Mouse (Mus musculus): ENCODE data around the gene Ehd2. TPM values are rescaled to one million over a fixed set of nuclear protein-coding genes. Genes with fewer than 3 reads are reported as not detected.

Ehd2 gene
- polyA plus RNA-seq, 1 experiment = 30.2 TPM

DNA sequence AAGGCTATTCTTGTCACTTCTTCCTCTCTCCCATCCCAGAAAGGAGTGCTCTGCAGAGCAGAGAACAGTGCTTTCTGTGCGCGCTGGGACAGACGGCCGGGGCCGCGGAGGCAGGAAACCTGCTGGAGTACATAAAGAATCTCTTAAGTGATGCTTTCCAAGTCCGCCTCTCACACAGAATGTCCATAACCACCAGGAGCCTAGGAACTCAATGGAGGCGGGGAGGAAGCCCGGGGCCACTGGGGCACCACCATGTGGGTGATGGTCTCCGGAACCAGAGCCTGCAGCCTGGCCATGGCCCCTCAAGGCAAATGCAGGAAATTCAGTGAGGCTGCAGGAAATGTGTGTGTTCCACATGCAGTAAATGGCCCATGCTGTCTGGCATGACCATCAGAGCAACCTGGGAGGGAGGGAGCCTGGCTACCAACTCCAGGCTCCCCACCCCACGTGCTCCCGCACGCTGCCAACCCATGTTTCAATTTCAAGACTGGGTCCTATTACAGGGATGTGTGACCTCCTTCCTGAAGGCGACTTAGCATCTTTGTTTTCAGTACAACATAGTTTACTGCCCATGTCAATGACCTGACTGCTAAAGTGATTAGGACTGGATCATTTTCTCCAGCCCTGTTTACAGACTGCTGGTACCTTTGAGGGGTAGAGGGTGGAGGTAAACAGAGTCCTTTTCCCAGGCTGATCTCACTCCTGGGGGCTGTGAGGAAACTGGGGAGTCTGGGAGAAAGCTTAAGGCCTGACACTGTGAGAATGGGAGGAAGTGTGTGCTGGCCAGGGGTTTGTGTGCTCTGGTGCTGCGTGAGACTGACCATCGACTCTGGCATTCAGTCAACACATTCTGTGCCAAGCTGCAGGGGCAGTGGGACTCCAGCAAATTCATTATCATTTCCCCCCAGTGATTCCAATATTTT, 33.7 kb downstream of the Ehd2 start:
- peak overlapping the region; percentile 8 for H3K27ac ChIP-seq (ENCODE audit: insufficient read depth, low read depth, low read length)
- DNase-seq = peak; percentile 45
- H3K36me3 ChIP-seq (ENCODE audit: control insufficient read depth, insufficient read depth, low read length) = no peaks in the 10 kb centered on the region; the same call in 1 of the 2 replicates
- H3K4me3 ChIP-seq (ENCODE audit: insufficient read depth, low read depth, low read length) = no peak overlapping the region
- no peak for TF ChIP-seq CTCF (conservative IDR thresholded peaks at IDR 0.05; ENCODE audit: insufficient read depth, insufficient read length, low read depth, low read length)
- TF ChIP-seq POLR2A (IDR thresholded peaks at IDR 0.05; ENCODE audit: low read depth, low read length) = no peak
- no peaks in the 10 kb centered on the region for H3K4me1 ChIP-seq (ENCODE audit: control insufficient read depth, insufficient read depth, low read length)
- no peaks in the 10 kb centered on the region for H3K27me3 ChIP-seq (replicated peaks; ENCODE audit: control insufficient read depth, insufficient read depth, low read length)
- 24% methylated on average over 16 of the region's 16 CpGs for WGBS

DNA sequence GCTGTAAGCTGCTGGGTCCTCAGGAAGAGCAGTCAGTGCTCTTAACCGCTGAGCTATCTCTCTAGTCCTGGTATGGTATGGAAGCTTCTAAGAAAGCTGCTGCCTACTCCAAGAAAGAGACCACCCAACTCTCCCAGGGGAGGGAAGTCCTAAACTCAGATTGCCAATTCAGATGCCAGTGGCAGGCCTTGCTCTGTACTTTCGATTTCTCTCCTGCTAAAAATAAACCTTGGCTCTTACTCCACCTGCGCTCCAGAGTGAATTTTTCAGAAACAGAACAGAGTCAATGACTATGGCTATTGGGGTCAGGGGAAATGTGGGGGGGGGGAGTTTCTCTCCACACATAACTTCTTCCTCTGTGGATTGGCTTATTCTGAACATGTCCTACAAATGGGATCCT, 35.7 kb downstream of the Ehd2 start:
- Histone ChIP-seq H3K36me3 (ENCODE audit: control insufficient read depth, insufficient read depth, low read length) (no peaks in the 10 kb centered on the region), H3K4me3 (ENCODE audit: insufficient read depth, low read depth, low read length) (no peak overlapping the region), H3K4me1 (ENCODE audit: control insufficient read depth, insufficient read depth, low read length) (no peaks in the 10 kb centered on the region), H3K27me3 (replicated peaks; ENCODE audit: control insufficient read depth, insufficient read depth, low read length) (no peaks in the 10 kb centered on the region), H3K27ac (ENCODE audit: insufficient read depth, low read depth, low read length) (no peak overlapping the region)
- 51% methylated on average over 3 of the region's 3 CpGs for WGBS
- TF ChIP-seq CTCF (conservative IDR thresholded peaks at IDR 0.05; ENCODE audit: insufficient read depth, insufficient read length, low read depth, low read length) (no peak), POLR2A (IDR thresholded peaks at IDR 0.05; ENCODE audit: low read depth, low read length) (no peak)
- peak; percentile 15 for DNase-seq

GRCm38 (mm10) chr7:15930543-15930942, 36.8 kb downstream of the Ehd2 start:
- Histone ChIP-seq H3K27ac (ENCODE audit: insufficient read depth, low read depth, low read length) (no peak overlapping the region), H3K4me3 (ENCODE audit: insufficient read depth, low read depth, low read length) (no peak overlapping the region), H3K27me3 (replicated peaks; ENCODE audit: control insufficient read depth, insufficient read depth, low read length) (no peaks in the 10 kb centered on the region), H3K4me1 (ENCODE audit: control insufficient read depth, insufficient read depth, low read length) (no peaks in the 10 kb centered on the region), H3K36me3 (ENCODE audit: control insufficient read depth, insufficient read depth, low read length) (no peaks in the 10 kb centered on the region)
- DNase-seq = no peak
- WGBS = 85% methylated on average over 2 of the region's 2 CpGs
- no peak for TF ChIP-seq CTCF (conservative IDR thresholded peaks at IDR 0.05; ENCODE audit: insufficient read depth, insufficient read length, low read depth, low read length)
- no peak for TF ChIP-seq POLR2A (IDR thresholded peaks at IDR 0.05; ENCODE audit: low read depth, low read length)

DNA sequence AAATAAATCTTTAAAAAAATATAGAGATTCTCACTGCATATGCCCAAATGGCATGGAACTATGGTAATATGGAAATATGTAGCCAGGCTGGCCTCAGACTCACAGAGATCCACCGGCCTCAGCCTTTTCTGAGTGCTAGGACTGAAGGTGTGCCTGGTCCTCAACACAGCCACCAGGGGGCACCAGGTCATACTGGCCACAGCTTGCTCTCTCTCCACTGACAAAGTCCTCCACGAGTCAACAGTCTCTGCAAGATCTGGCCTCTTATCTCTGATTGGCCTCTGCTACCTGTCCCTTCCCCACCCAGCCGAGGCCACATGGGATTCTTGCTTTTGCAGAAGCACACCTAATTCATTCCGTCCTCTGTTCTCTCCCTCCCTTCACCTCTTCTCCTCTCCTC, 37.5 kb downstream of the Ehd2 start:
- H3K36me3 ChIP-seq (ENCODE audit: control insufficient read depth, insufficient read depth, low read length) = no peaks in the 10 kb centered on the region
- peak; percentile 67 for DNase-seq
- 25% methylated on average over 4 of the region's 4 CpGs for WGBS
- no peak overlapping the region for H3K4me3 ChIP-seq (ENCODE audit: insufficient read depth, low read depth, low read length)
- no peaks in the 10 kb centered on the region for H3K27me3 ChIP-seq (replicated peaks; ENCODE audit: control insufficient read depth, insufficient read depth, low read length)
- no peak overlapping the region for H3K27ac ChIP-seq (ENCODE audit: insufficient read depth, low read depth, low read length)
- H3K4me1 ChIP-seq (ENCODE audit: control insufficient read depth, insufficient read depth, low read length) = no peaks in the 10 kb centered on the region
- peak; percentile 91 for TF ChIP-seq CTCF (conservative IDR thresholded peaks at IDR 0.05; ENCODE audit: insufficient read depth, insufficient read length, low read depth, low read length)
- TF ChIP-seq POLR2A (IDR thresholded peaks at IDR 0.05; ENCODE audit: low read depth, low read length) = no peak

DNA sequence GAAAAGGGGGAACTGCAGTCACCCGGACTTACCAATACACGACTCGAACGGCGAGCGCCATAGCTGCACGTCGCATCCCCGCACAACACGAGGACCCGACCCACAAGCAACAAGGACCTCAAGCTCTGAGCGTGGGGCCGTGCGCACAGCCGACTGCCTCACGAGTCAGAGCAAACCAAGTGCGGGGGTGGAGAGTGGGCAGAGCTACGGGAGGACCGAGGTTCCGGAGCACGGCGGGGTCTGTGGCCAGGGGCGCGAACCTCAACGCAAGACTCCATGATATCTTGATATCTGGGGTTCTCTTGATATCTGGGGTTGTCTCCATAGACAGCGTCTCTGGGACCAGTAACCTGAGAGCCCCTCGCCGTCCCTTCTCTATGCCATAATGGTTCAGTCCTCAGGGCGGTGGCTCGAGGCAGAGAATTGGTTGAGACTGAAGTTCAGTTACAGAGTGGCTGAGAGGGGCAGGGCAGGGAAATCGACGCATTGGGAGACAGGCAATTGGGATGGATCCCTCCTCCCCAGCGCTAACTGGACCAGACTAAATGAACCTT, 45.1 kb downstream of the Ehd2 start, which contains the start of gene Selenow:
Selenow (minus strand) TSS at position 183 of the 554 bp plus-strand sequence.
- under 1% methylated on average over 33 of the region's 33 CpGs for WGBS
- TF ChIP-seq CTCF (conservative IDR thresholded peaks at IDR 0.05; ENCODE audit: insufficient read depth, insufficient read length, low read depth, low read length) (no peak), POLR2A (IDR thresholded peaks at IDR 0.05; ENCODE audit: low read depth, low read length) (peak; percentile 88)
- Histone ChIP-seq H3K4me1 (ENCODE audit: control insufficient read depth, insufficient read depth, low read length) (peaks cover 4% of the 10 kb centered on the region; the same call in 1 of the 2 replicates), H3K27me3 (replicated peaks; ENCODE audit: control insufficient read depth, insufficient read depth, low read length) (no peaks in the 10 kb centered on the region), H3K36me3 (ENCODE audit: control insufficient read depth, insufficient read depth, low read length) (no peaks in the 10 kb centered on the region), H3K27ac (ENCODE audit: insufficient read depth, low read depth, low read length) (peak within 1 kb of the TSS; percentile 58), H3K4me3 (ENCODE audit: insufficient read depth, low read depth, low read length) (peak within 1 kb of the TSS; percentile 76)
- peak; percentile 90 for DNase-seq

GRCm38 (mm10) chr7:15921796-15922195, 45.6 kb downstream of the Ehd2 start:
- no peaks in the 10 kb centered on the region for H3K36me3 ChIP-seq (ENCODE audit: control insufficient read depth, insufficient read depth, low read length)
- H3K4me1 ChIP-seq (ENCODE audit: control insufficient read depth, insufficient read depth, low read length) = peaks cover 4% of the 10 kb centered on the region; the same call in 1 of the 2 replicates
- DNase-seq = peak; percentile 34
- 2% methylated on average over 10 of the region's 10 CpGs for WGBS
- no peaks in the 10 kb centered on the region for H3K27me3 ChIP-seq (replicated peaks; ENCODE audit: control insufficient read depth, insufficient read depth, low read length)
- peak overlapping the region; percentile 76 for H3K4me3 ChIP-seq (ENCODE audit: insufficient read depth, low read depth, low read length)
- TF ChIP-seq CTCF (conservative IDR thresholded peaks at IDR 0.05; ENCODE audit: insufficient read depth, insufficient read length, low read depth, low read length) = no peak
- no peak for TF ChIP-seq POLR2A (IDR thresholded peaks at IDR 0.05; ENCODE audit: low read depth, low read length)
- H3K27ac ChIP-seq (ENCODE audit: insufficient read depth, low read depth, low read length) = peak overlapping the region; percentile 58

DNA sequence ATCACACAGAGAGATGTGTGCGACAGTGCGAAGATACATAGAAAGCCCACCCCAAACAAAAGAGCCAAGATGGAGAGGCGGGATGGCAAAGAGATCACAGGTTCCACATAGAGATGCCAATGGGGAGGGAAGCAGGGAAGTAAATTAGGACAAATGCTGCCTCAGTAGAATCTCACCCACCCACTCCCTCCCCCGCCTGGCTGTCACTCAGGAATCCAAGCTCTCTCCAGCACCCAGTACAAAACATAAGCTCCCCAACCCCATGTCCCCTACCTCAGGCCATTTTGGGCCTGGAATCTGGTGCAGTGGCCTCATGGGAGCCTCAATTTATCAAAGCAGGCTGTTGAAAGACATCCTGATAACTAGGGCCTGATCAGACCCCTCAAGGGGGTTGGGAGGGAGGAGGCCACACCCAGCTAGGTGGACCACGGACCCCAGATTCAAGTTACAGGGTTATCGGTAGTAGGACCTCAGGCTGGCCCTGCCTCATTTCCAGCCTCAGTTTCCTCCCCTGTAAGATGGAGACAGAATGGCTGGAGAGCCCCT, 46.6 kb downstream of the Ehd2 start:
- Histone ChIP-seq H3K27ac (ENCODE audit: insufficient read depth, low read depth, low read length) (no peak overlapping the region), H3K4me1 (ENCODE audit: control insufficient read depth, insufficient read depth, low read length) (peaks cover 4% of the 10 kb centered on the region; the same call in 1 of the 2 replicates), H3K4me3 (ENCODE audit: insufficient read depth, low read depth, low read length) (peak overlapping the region; percentile 76), H3K36me3 (ENCODE audit: control insufficient read depth, insufficient read depth, low read length) (no peaks in the 10 kb centered on the region), H3K27me3 (replicated peaks; ENCODE audit: control insufficient read depth, insufficient read depth, low read length) (no peaks in the 10 kb centered on the region)
- WGBS = 83% methylated on average over 6 of the region's 6 CpGs
- TF ChIP-seq CTCF (conservative IDR thresholded peaks at IDR 0.05; ENCODE audit: insufficient read depth, insufficient read length, low read depth, low read length) (no peak), POLR2A (IDR thresholded peaks at IDR 0.05; ENCODE audit: low read depth, low read length) (no peak)
- DNase-seq = no peak
